Mouse (Mus musculus): ENCODE results near the gene Gh. TPM values are rescaled to one million over a fixed set of nuclear protein-coding genes. Genes with fewer than 3 reads are reported as not detected.
A peak's percentile ranks its signal among the peaks of the same experiment; 100 is the strongest.

Gene Gh
- total and polyA plus RNA-seq, 2 experiments from 2014 or later, result not detected

GRCm38 (mm10) chr11:106267871-106268270 is 33.8 kb downstream of the Gh start:
- peaks cover 45% of the 10 kb centered on the region for H3K36me3 ChIP-seq (replicated peaks; ENCODE audit: control insufficient read depth, insufficient read depth, low read length)
- H3K9ac ChIP-seq (replicated peaks; ENCODE audit: low read depth, low read length), result no peak overlapping the region
- no peak for ATAC-seq (ENCODE audit: insufficient read depth, low read depth)
- 69% methylated on average over 5 of the region's 5 CpGs for WGBS
- no peak for DNase-seq (ENCODE audit: low spot score)
- no peak overlapping the region for H3K4me2 ChIP-seq (ENCODE audit: low read depth, low read length)
- H3K9me3 ChIP-seq (replicated peaks; ENCODE audit: control insufficient read depth, low read length), result no peaks in the 10 kb centered on the region
- peaks cover 32% of the 10 kb centered on the region for H3K4me1 ChIP-seq (ENCODE audit: control insufficient read depth, insufficient read depth)
- 0 out of 2 replicates have a peak overlapping the region, but pooled peaks have one; percentile 8 for H3K27ac ChIP-seq (ENCODE audit: low read depth)
- no peak overlapping the region for H3K4me3 ChIP-seq (ENCODE audit: low read depth, low read length)
- TF ChIP-seq EP300 (IDR thresholded peaks at IDR 0.05; ENCODE audit: low read depth), result no peak
- TF ChIP-seq CTCF (IDR thresholded peaks at IDR 0.05; ENCODE audit: low read depth), result no peak
- H3K27me3 ChIP-seq (ENCODE audit: control insufficient read depth, insufficient read depth, low read length), result no peaks in the 10 kb centered on the region

DNA sequence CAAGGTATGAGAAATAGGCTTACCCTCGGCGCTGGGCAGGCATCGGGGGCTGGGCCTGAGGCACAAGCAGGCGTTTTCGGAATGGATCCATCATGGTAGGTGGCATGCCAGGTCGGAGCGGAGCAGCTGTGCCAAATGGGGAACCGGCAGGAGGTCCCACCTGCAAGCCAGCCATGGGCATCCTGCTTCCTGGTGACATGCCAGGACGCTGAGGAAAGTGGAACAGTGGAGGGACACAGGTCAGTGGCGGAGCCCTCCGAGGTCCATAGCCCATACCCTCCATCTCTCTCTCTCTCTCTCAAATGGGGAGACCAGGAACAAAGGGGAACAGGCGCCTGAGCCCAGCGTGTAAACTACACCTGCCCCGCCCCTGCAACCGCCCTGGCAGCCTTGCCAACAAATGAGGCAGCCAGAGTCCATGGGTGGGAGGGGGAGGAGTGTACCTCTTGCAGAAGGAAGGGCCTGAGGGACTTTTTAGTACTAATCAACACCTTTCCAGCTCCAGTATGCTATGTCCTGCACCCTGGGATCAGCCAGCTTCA is 34.3 kb downstream of the Gh start:
- Histone ChIP-seq H3K4me2 (ENCODE audit: low read depth, low read length) (no peak overlapping the region), H3K36me3 (replicated peaks; ENCODE audit: control insufficient read depth, insufficient read depth, low read length) (peaks cover 50% of the 10 kb centered on the region), H3K9ac (replicated peaks; ENCODE audit: low read depth, low read length) (no peak overlapping the region), H3K27me3 (ENCODE audit: control insufficient read depth, insufficient read depth, low read length) (no peaks in the 10 kb centered on the region), H3K4me1 (ENCODE audit: control insufficient read depth, insufficient read depth) (peaks cover 32% of the 10 kb centered on the region), H3K4me3 (ENCODE audit: low read depth, low read length) (no peak overlapping the region), H3K27ac (ENCODE audit: low read depth) (0 out of 2 replicates have a peak overlapping the region, but pooled peaks have one; percentile 8), H3K9me3 (replicated peaks; ENCODE audit: control insufficient read depth, low read length) (no peaks in the 10 kb centered on the region)
- DNase-seq (ENCODE audit: low spot score), result no peak
- 64% methylated on average over 15 of the region's 15 CpGs for WGBS
- no peak for ATAC-seq (ENCODE audit: insufficient read depth, low read depth)
- TF ChIP-seq CTCF (IDR thresholded peaks at IDR 0.05; ENCODE audit: low read depth) (no peak), EP300 (IDR thresholded peaks at IDR 0.05; ENCODE audit: low read depth) (no peak)

GRCm38 (mm10) chr11:106266431-106266830 is 35.2 kb downstream of the Gh start:
- DNase-seq (ENCODE audit: low spot score) (no peak), ATAC-seq (ENCODE audit: insufficient read depth, low read depth) (no peak)
- Histone ChIP-seq H3K9ac (replicated peaks; ENCODE audit: low read depth, low read length) (no peak overlapping the region), H3K27me3 (ENCODE audit: control insufficient read depth, insufficient read depth, low read length) (no peaks in the 10 kb centered on the region), H3K36me3 (replicated peaks; ENCODE audit: control insufficient read depth, insufficient read depth, low read length) (peaks cover 59% of the 10 kb centered on the region), H3K27ac (ENCODE audit: low read depth) (no peak overlapping the region), H3K4me3 (ENCODE audit: low read depth, low read length) (no peak overlapping the region), H3K9me3 (replicated peaks; ENCODE audit: control insufficient read depth, low read length) (no peaks in the 10 kb centered on the region), H3K4me1 (ENCODE audit: control insufficient read depth, insufficient read depth) (peaks cover 26% of the 10 kb centered on the region), H3K4me2 (ENCODE audit: low read depth, low read length) (no peak overlapping the region)
- no peak for TF ChIP-seq EP300 (IDR thresholded peaks at IDR 0.05; ENCODE audit: low read depth)
- TF ChIP-seq CTCF (IDR thresholded peaks at IDR 0.05; ENCODE audit: low read depth), result no peak
- WGBS, result 88% methylated on average over 10 of the region's 10 CpGs

DNA sequence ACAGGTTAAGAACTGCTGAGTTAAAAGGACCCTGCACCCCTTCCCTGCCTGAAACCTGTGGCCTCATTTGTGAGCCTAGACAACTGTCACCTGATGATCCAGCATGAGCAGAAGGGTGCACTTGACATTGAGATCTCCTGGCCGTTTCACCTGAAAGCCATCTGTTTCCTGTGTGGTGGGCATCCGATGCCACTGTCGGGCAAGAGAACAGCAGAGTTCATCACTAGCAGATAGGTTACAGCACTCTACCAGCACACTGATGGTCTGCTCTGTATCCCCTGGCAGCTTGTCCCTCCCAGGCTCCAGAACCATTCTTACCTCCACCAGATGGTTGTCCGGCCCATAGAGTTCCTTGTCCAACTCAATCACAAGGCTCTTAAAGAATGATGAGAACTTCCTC is 36.1 kb downstream of the Gh start:
- 88% methylated on average over 4 of the region's 4 CpGs for WGBS
- TF ChIP-seq CTCF (IDR thresholded peaks at IDR 0.05; ENCODE audit: low read depth) (no peak), EP300 (IDR thresholded peaks at IDR 0.05; ENCODE audit: low read depth) (no peak)
- Histone ChIP-seq H3K4me3 (ENCODE audit: low read depth, low read length) (no peak overlapping the region), H3K4me2 (ENCODE audit: low read depth, low read length) (no peak overlapping the region), H3K9me3 (replicated peaks; ENCODE audit: control insufficient read depth, low read length) (no peaks in the 10 kb centered on the region), H3K36me3 (replicated peaks; ENCODE audit: control insufficient read depth, insufficient read depth, low read length) (peaks cover 68% of the 10 kb centered on the region), H3K4me1 (ENCODE audit: control insufficient read depth, insufficient read depth) (peaks cover 20% of the 10 kb centered on the region), H3K27me3 (ENCODE audit: control insufficient read depth, insufficient read depth, low read length) (no peaks in the 10 kb centered on the region), H3K9ac (replicated peaks; ENCODE audit: low read depth, low read length) (no peak overlapping the region), H3K27ac (ENCODE audit: low read depth) (no peak overlapping the region)
- no peak for ATAC-seq (ENCODE audit: insufficient read depth, low read depth)
- no peak for DNase-seq (ENCODE audit: low spot score)

GRCm38 (mm10) chr11:106264988-106265387 is 36.7 kb downstream of the Gh start:
- no peak for DNase-seq (ENCODE audit: low spot score)
- TF ChIP-seq EP300 (IDR thresholded peaks at IDR 0.05; ENCODE audit: low read depth) (no peak), CTCF (IDR thresholded peaks at IDR 0.05; ENCODE audit: low read depth) (no peak)
- Histone ChIP-seq H3K9me3 (replicated peaks; ENCODE audit: control insufficient read depth, low read length) (no peaks in the 10 kb centered on the region), H3K4me3 (ENCODE audit: low read depth, low read length) (no peak overlapping the region), H3K4me1 (ENCODE audit: control insufficient read depth, insufficient read depth) (peaks cover 17% of the 10 kb centered on the region), H3K27me3 (ENCODE audit: control insufficient read depth, insufficient read depth, low read length) (no peaks in the 10 kb centered on the region), H3K4me2 (ENCODE audit: low read depth, low read length) (no peak overlapping the region), H3K9ac (replicated peaks; ENCODE audit: low read depth, low read length) (no peak overlapping the region), H3K27ac (ENCODE audit: low read depth) (no peak overlapping the region), H3K36me3 (replicated peaks; ENCODE audit: control insufficient read depth, insufficient read depth, low read length) (peaks cover 69% of the 10 kb centered on the region)
- no peak for ATAC-seq (ENCODE audit: insufficient read depth, low read depth)
- 91% methylated on average over 15 of the region's 15 CpGs for WGBS

DNA sequence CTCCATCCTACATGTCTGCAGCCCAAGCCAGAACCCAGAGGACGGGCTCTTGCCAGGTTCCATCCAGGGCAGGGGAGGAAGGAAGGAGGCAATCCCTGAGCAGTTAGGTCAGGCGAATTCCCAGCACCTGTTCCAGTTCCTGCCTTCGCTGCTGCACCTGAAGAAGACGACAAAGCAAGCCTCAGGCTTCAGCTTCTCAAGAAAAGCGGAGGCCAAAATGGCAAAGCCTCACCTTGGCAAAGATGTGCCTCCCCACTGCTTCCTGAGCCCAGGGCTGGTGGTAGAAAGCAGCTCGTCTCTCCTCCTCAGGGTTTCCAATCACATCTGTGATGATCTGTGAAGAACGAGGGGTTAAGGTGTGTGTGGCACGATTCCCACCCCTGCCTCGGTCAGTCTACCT is 37.7 kb downstream of the Gh start:
- no peak for ATAC-seq (ENCODE audit: insufficient read depth, low read depth)
- Histone ChIP-seq H3K36me3 (replicated peaks; ENCODE audit: control insufficient read depth, insufficient read depth, low read length) (peaks cover 69% of the 10 kb centered on the region), H3K4me2 (ENCODE audit: low read depth, low read length) (no peak overlapping the region), H3K4me1 (ENCODE audit: control insufficient read depth, insufficient read depth) (peaks cover 12% of the 10 kb centered on the region), H3K27me3 (ENCODE audit: control insufficient read depth, insufficient read depth, low read length) (no peaks in the 10 kb centered on the region), H3K27ac (ENCODE audit: low read depth) (no peak overlapping the region), H3K9ac (replicated peaks; ENCODE audit: low read depth, low read length) (no peak overlapping the region), H3K4me3 (ENCODE audit: low read depth, low read length) (no peak overlapping the region), H3K9me3 (replicated peaks; ENCODE audit: control insufficient read depth, low read length) (no peaks in the 10 kb centered on the region)
- TF ChIP-seq CTCF (IDR thresholded peaks at IDR 0.05; ENCODE audit: low read depth), result no peak
- TF ChIP-seq EP300 (IDR thresholded peaks at IDR 0.05; ENCODE audit: low read depth), result no peak
- 85% methylated on average over 9 of the region's 9 CpGs for WGBS
- DNase-seq (ENCODE audit: low spot score), result no peak
